Mouse (Mus musculus) stomach, embryonic 14.5 days (tissue): ENCODE measurements around the gene Pi16. TPM values are rescaled to one million over a fixed set of nuclear protein-coding genes. Genes with fewer than 3 reads are reported as not detected.

ENCODE experiments used
- polyA plus RNA-seq: library from polyadenylated mRNA; unstranded; fragments of >200 nt; fragmentation: Nextera tagmentation; extraction: Ambion mirVana; gene quantifications from 2 replicates; pipeline ENCODE4 v1.2.1, GENCODE M21; 2014

Pi16 gene
- polyA plus RNA-seq, 1 experiment from 2014 or later: 0.41 TPM

Other genes starting within 250 kb of the Pi16 start
- gene Cdkn1a, start 226.7 kb upstream of the Pi16 start, polyA plus RNA-seq: 62.0 and 62.6 TPM in 2 replicates
- gene Rab44, start 203.5 kb upstream of the Pi16 start, polyA plus RNA-seq: 0.39 and 0.97 TPM in 2 replicates
- 12.2 and 15.0 TPM in 2 replicates for gene Cpne5, start 79.5 kb upstream of the Pi16 start, polyA plus RNA-seq
- 134 and 137 TPM in 2 replicates for gene Ppil1, start 53.5 kb upstream of the Pi16 start, polyA plus RNA-seq
- gene BC004004, start 48.9 kb upstream of the Pi16 start, polyA plus RNA-seq: 79.5 and 80.8 TPM in 2 replicates
- 287 and 333 TPM in 2 replicates for gene Mtch1, start 30.3 kb downstream of the Pi16 start, polyA plus RNA-seq
- gene Fgd2, start 43.2 kb downstream of the Pi16 start, polyA plus RNA-seq: 8.4 and 11.5 TPM in 2 replicates
- 10.1 TPM in 2 replicates for gene Pim1, start 173.1 kb downstream of the Pi16 start, polyA plus RNA-seq
- gene Gm17657, start 232.0 kb downstream of the Pi16 start, polyA plus RNA-seq: not detected in 2 replicates
- gene Tbc1d22b, start 232.1 kb downstream of the Pi16 start, polyA plus RNA-seq: 15.2 and 15.6 TPM in 2 replicates
- gene Tmem217, start 234.7 kb downstream of the Pi16 start, polyA plus RNA-seq: 0.62 and 0.65 TPM in 2 replicates